Mouse (Mus musculus) neural tube, embryonic 10.5 days (tissue): ENCODE measurements at regions not wholly inside any gene's neighbourhood (a gene's known extent, or its start where the extent isn't known, plus 50 kb on each side); places are given as distances from the start of the nearest gene placed in this dataset.

Experiments
- DNase-seq: peaks from one replicate; pipeline ENCODE4 v3.0.0-alpha.2; 2017; ENCODE audit warnings: low spot score; ENCODE audit errors: extremely low spot score

- DNase-seq: no peak
Observed at GRCm38 (mm10) chr10:116653511-116653945, 72.2 kb upstream of the Cnot2 start.

- DNase-seq: no peak
Observed at GRCm38 (mm10) chr10:116649287-116649686, 68.0 kb upstream of the Cnot2 start.

GRCm38 (mm10) chr10:116646035-116646434 lies 64.7 kb upstream of the Cnot2 start:
- no peak for DNase-seq

GRCm38 (mm10) chr10:116645631-116646030 lies 64.3 kb upstream of the Cnot2 start:
- no peak for DNase-seq

DNA sequence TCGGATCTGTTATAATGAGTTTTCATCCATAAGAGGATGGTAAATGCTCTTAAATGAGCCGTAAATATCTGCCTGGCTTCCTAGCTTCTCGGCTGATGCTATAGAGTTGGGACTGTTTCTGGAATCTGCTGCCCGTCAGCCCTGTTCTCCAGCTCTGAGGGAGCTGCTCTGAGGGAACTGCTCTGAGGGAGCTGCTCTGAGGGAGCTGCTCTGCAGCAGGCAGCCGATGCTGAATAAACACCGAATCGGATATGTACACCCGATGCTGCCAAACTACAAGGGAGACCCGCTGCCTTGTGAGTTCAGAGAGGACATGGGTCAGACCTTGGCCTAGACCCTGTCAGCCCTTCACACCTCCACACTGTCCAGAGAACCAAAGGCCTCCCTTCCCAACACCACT lies 63.8 kb upstream of the Cnot2 start:
- DNase-seq: no peak
